Mouse (Mus musculus): ENCODE results near the gene Copz2. TPM values are rescaled to one million over a fixed set of nuclear protein-coding genes. Genes with fewer than 3 reads are reported as not detected.

Copz2 gene
- polyA plus RNA-seq, 1 experiment from 2014 or later, result 140 TPM

DNA sequence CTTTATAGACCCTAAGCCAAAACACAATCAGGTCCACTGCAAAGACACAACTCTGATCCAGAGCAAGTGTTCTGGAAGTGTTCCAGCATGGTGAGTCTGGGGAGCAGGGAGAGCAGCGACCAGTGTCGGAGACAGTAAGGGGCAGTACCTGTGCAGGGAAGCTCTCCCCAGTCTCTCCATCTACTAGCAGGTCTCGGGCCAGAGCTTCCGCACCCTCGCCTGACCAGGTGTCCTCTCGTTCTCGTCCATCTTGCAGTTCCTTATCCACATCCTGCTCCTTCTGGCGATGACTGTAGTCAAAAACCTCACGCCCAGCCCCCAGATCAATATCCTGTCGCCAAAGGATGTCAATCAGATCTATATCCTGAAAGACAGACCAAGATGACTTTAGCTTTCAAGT, 27.7 kb upstream of the Copz2 start:
- peaks cover 42% of the 10 kb centered on the region for H3K4me1 ChIP-seq
- H3K36me3 ChIP-seq, result peaks cover 68% of the 10 kb centered on the region
- H3K27ac ChIP-seq, result no peak overlapping the region
- no peaks in the 10 kb centered on the region for H3K27me3 ChIP-seq
- no peak overlapping the region for H3K9ac ChIP-seq
- no peak for ATAC-seq (ENCODE audit: low FRiP score, low read depth)
- no peak overlapping the region for H3K4me2 ChIP-seq (replicated peaks)
- WGBS, result 96% methylated on average over 10 of the region's 10 CpGs
- H3K9me3 ChIP-seq, result no peaks in the 10 kb centered on the region
- H3K4me3 ChIP-seq, result no peak overlapping the region

DNA sequence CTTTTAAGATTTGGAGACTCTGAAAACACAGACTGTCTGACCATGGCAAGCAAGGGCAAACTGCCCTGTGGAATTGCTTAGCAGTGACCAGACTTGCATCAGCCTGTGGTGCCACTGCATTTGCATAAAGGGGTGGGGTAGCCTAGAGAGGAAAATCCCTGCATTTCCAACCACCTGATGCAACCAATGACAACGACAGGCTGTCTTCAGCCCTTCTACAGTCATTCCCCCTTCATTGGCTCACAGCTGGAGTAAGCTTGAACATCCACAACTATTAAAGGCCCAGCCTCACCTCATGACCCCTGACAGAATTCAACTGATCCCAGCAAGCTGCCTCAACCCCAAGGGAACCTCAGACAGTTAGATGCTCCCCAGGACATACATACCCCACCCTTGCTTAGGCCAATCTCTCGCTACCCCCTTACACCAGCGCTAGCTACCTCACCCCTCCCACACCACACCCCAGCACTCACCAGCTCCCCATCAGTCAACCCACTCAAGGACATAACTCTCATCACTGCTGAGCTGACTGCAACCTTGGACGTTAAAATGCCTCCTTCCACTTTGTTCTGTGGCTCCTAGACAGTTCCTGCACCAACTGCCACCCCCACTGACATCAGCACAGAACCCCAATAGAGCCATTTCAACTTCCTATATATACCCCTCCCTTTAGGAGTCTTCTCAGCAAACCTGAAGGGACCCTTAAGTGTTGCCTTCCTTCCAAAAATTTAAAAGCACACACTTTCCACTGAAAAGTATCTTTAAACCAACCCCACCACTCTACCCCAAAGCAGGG, 26.8 kb upstream of the Copz2 start:
- Histone ChIP-seq H3K4me2 (replicated peaks) (peak overlapping the region; percentile 99), H3K27ac (peak overlapping the region; percentile 69; the same call in 1 of the 2 replicates), H3K4me1 (peaks cover 51% of the 10 kb centered on the region), H3K9me3 (no peaks in the 10 kb centered on the region), H3K4me3 (peak overlapping the region; percentile 57), H3K36me3 (peaks cover 68% of the 10 kb centered on the region), H3K27me3 (no peaks in the 10 kb centered on the region), H3K9ac (peak overlapping the region; percentile 73; the same call in 1 of the 2 replicates)
- no peak for ATAC-seq (ENCODE audit: low FRiP score, low read depth)
- 44% methylated on average over 4 of the region's 4 CpGs for WGBS

DNA sequence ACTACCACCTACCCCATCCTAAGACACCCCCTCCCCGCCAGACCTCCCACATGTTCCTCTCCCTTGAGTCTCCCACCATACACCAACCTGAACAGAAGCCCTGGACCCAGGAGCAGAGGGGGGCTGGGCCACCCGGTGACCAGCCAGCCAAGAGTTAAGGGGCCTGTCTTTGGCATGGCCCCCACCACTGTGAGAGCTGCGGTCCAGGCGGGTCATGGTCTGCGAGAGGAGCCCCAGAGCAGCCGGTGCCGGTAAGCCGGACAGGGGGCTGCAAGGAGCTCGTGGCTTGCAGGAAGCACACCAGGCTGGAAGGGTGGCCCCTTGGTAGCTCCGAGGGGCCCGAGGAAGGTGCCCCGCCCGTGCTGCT, 26.2 kb upstream of the Copz2 start:
- WGBS, result 6% methylated on average over 11 of the region's 13 CpGs
- H3K9me3 ChIP-seq, result no peaks in the 10 kb centered on the region
- H3K4me1 ChIP-seq, result peaks cover 56% of the 10 kb centered on the region
- H3K4me2 ChIP-seq (replicated peaks), result peak overlapping the region; percentile 99
- H3K36me3 ChIP-seq, result peaks cover 62% of the 10 kb centered on the region
- peak overlapping the region; percentile 73 for H3K9ac ChIP-seq
- peak; percentile 40 for ATAC-seq (ENCODE audit: low FRiP score, low read depth)
- H3K4me3 ChIP-seq, result peak overlapping the region; percentile 57
- H3K27me3 ChIP-seq, result no peaks in the 10 kb centered on the region
- H3K27ac ChIP-seq, result peak overlapping the region; percentile 69; the same call in 1 of the 2 replicates

DNA sequence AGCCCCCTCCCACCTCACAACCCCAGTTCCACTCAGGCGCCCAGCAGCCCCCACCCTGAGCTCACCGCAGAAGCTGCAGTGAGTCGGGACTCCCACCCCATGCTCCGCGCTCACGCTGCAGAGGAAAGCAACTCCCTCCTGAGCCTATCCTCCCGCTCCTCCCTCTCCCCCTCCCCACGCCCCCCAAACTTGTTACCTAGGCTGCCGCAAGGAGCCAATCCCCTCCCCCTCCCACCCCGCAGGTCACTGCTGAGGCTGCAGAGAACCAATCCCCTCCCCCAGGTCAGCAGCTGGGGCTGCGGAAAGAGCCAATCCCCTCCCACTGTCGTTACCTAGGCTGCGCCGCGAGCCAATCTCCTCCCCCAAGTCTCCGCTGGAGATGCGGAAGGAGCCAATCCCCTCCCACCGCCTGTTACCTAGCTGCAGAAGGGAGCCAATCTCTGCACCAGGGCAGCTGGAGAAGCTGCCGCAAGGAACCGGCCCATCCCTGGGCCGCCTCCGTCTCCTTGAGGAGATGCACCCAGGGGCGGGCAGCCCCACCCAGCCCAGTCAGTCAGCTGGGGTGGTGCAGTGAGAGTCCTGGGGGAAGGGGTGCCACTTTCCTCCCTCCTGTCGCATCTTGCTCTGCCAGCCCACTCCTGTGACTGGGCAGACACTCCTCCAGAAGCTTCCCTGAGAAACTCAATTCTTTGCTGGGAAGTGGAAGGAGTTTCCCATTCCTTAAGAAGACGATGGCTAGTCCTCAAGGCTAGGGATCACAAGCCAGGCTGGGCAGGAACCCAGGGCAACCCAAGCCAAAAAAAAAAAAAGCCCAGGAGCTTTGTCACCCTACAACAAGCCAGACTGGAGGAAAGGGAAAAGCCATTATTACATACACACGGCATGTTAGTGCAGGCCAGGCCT, 25.5 kb upstream of the Copz2 start:
- Histone ChIP-seq H3K36me3 (peaks cover 55% of the 10 kb centered on the region), H3K9ac (peak overlapping the region; percentile 73), H3K27me3 (no peaks in the 10 kb centered on the region), H3K4me2 (replicated peaks) (peak overlapping the region; percentile 99), H3K4me1 (peaks cover 61% of the 10 kb centered on the region), H3K4me3 (peak overlapping the region; percentile 57), H3K9me3 (no peaks in the 10 kb centered on the region), H3K27ac (peak overlapping the region; percentile 76)
- peak; percentile 93 for ATAC-seq (ENCODE audit: low FRiP score, low read depth)
- under 1% methylated on average over 24 of the region's 26 CpGs for WGBS

DNA sequence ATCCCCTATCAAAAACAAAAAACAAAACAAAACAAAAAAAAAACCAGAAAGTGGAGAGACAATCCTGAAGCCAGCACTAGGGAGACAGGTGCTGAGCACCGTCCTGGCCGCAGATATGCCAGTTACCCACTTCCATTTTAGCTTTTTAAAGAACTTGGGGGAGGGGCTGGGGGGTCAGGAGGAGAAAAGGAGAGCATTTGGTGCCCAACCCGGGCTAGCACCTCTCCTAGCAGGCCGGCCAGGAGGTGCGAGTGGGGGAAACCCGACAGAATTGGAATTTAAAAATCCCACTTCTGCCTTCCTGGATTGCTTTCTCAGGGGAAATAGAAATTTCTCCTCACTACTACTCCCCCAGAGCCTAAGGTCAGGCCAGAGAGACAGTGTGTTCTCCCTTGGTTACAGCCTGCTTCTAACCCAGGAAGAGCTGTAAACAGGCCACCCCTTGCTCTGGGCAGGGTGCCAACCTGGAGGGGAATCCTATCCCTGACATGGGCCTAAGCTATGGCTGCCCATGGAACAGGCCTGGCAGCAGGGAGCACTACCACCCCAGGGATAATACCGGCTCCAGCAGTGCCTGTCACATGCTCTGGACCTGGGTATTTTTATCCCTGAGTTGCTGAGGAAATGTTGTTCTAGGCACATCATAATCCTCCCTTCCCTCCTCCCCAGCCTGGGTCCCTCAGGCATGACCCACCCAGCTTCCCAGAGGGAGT, 24.7 kb upstream of the Copz2 start:
- Histone ChIP-seq H3K9ac (peak overlapping the region; percentile 58), H3K27me3 (no peaks in the 10 kb centered on the region), H3K27ac (peak overlapping the region; percentile 76), H3K4me1 (peaks cover 61% of the 10 kb centered on the region), H3K9me3 (no peaks in the 10 kb centered on the region), H3K4me3 (peak overlapping the region; percentile 57), H3K36me3 (peaks cover 47% of the 10 kb centered on the region), H3K4me2 (replicated peaks) (peak overlapping the region; percentile 99)
- WGBS, result 34% methylated on average over 7 of the region's 7 CpGs
- ATAC-seq (ENCODE audit: low FRiP score, low read depth), result no peak

DNA sequence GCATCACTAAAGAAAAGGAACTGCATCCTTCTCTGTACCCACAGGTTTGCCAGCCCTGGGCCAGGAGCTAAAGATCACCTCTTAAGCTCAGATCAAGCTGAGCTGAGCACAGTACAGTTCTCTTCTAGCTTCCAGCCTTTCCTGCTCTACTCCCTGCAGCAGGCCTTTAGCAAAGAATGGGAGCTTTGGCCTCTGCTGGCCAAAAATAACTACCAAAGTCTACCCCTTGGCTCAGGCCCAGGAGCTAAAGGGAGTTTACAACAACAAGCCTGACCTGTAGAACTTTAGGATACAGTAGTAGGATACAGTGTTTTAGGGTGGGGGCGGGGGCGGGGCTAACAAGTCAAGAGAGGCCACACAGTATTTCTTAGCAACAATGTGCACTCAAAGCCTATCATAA, 23.2 kb upstream of the Copz2 start:
- no peaks in the 10 kb centered on the region for H3K27me3 ChIP-seq
- H3K36me3 ChIP-seq, result peaks cover 32% of the 10 kb centered on the region
- H3K9me3 ChIP-seq, result no peaks in the 10 kb centered on the region
- peak overlapping the region; percentile 43 for H3K9ac ChIP-seq
- H3K4me3 ChIP-seq, result peak overlapping the region; percentile 26
- H3K4me2 ChIP-seq (replicated peaks), result peak overlapping the region; percentile 99
- ATAC-seq (ENCODE audit: low FRiP score, low read depth), result no peak
- peaks cover 66% of the 10 kb centered on the region for H3K4me1 ChIP-seq
- H3K27ac ChIP-seq, result 0 out of 2 replicates have a peak overlapping the region, but pooled peaks have one; percentile 35
- WGBS, result 75% methylated on average over 2 of the region's 2 CpGs

DNA sequence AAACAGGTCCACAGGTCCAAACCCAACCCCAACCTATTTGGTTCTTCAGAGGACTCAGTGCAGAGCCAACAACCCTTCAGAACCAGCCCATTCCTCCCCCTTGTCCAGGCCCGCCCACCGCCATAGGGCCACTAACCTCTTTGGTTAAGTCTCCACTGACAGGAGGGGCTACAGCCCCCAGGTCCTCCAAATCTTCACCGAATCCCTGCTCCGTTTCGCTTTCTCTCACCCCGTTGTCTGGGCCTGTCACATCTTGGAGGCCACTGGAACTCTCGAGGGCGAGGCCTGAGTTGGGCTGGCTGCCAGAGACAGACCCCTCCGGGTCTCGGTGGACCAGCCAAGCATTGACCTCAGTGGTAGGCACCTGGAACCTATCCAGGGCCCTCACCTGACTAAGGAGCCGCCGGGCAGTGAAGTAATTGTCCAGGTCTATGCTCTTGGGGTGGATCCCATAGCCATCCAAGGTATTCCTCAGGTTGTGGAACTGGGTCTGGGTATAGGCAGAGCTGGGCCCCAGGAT, 22.5 kb upstream of the Copz2 start:
- ATAC-seq (ENCODE audit: low FRiP score, low read depth), result no peak
- whole genome bisulfite sequencing, result 89% methylated on average over 12 of the region's 12 CpGs
- peaks cover 66% of the 10 kb centered on the region for H3K4me1 ChIP-seq
- H3K4me3 ChIP-seq, result peak overlapping the region; percentile 26; the same call in 1 of the 2 replicates
- peak overlapping the region; percentile 16; the same call in 1 of the 2 replicates for H3K27ac ChIP-seq
- H3K9ac ChIP-seq, result peak overlapping the region; percentile 43
- H3K27me3 ChIP-seq, result no peaks in the 10 kb centered on the region
- no peaks in the 10 kb centered on the region for H3K9me3 ChIP-seq
- H3K4me2 ChIP-seq (replicated peaks), result peak overlapping the region; percentile 99
- peaks cover 25% of the 10 kb centered on the region for H3K36me3 ChIP-seq

DNA sequence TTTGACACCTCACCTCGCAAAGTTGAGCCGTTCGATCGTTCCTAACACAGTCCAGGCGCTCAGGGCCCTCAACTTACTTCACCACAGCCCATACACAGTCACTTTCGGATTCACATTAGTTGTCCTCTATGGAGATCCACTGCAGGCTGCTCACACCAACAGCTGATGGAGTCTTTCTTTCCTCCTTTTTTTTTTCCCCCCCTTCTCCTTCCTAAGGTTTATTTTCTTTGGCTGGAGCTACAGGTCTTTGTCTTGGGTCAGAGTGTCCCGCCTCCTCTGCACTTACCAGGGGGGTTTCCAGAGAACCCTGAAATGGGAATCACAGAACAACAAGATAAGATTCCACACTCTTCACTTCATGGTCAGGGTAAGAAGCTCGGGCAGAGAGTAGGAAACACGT, 21.8 kb upstream of the Copz2 start:
- H3K9me3 ChIP-seq, result no peaks in the 10 kb centered on the region
- peaks cover 61% of the 10 kb centered on the region for H3K4me1 ChIP-seq
- H3K36me3 ChIP-seq, result peaks cover 18% of the 10 kb centered on the region
- peak overlapping the region; percentile 21 for H3K4me3 ChIP-seq
- WGBS, result 65% methylated on average over 9 of the region's 9 CpGs
- H3K27ac ChIP-seq, result no peak overlapping the region
- no peaks in the 10 kb centered on the region for H3K27me3 ChIP-seq
- H3K9ac ChIP-seq, result peak overlapping the region; percentile 27
- ATAC-seq (ENCODE audit: low FRiP score, low read depth), result no peak
- peak overlapping the region; percentile 99 for H3K4me2 ChIP-seq (replicated peaks)

DNA sequence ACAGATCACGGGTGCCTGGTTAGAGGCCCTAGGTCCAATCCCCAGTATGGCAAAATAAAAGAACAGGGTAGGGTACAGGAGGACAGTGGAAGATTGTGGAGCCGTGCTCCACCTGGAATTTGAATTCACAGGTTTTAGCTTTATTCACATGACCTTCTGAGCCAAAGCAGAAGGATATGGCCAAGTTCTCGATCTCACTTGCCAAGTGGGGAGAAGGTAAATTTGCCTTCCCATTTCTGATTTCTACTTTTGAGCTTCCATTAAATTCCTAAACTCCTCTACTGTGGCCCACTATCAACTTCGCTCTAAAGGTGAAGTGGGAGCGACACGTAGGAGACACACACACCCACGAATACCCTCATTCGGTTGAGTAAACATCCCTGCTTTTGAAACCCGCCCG, 20.8 kb upstream of the Copz2 start:
- Histone ChIP-seq H3K4me1 (peaks cover 52% of the 10 kb centered on the region), H3K27ac (peak overlapping the region; percentile 97)
- WGBS, result 12% methylated on average over 10 of the region's 10 CpGs

DNA sequence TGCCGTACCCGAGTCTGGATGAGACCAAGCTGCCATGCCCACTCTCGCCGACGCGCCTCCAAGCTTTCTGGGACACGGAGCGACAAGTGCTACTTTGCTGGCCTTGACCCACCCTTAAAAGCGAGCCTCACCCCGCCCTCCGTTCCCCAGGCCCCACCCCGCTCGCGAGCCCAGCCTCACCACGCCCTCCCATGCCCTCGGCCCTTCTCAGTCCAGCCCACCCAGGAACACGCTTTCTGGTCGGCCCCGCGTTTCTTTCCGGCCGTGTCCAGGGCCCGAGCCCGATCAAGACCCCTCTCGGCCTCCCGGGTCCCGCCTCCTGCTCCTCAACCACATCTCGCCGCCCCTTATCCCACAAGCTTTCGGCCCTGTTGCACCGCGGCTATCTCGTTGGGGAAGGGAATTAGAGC, 20.3 kb upstream of the Copz2 start:
- Histone ChIP-seq H3K9ac (peak overlapping the region; percentile 87), H3K4me1 (peaks cover 49% of the 10 kb centered on the region), H3K4me2 (replicated peaks) (peak overlapping the region; percentile 87), H3K4me3 (peak overlapping the region; percentile 78), H3K36me3 (peaks cover 18% of the 10 kb centered on the region), H3K9me3 (no peaks in the 10 kb centered on the region), H3K27ac (peak overlapping the region; percentile 97), H3K27me3 (no peaks in the 10 kb centered on the region)
- WGBS, result 0% methylated on average over 33 of the region's 33 CpGs
- ATAC-seq (ENCODE audit: low FRiP score, low read depth), result peak; percentile 60

More for the DNA sequence above, 20.8 kb upstream of the Copz2 start:
- H3K9me3 ChIP-seq, result no peaks in the 10 kb centered on the region
- H3K36me3 ChIP-seq, result peaks cover 18% of the 10 kb centered on the region
- no peaks in the 10 kb centered on the region for H3K27me3 ChIP-seq
- H3K4me3 ChIP-seq, result peak overlapping the region; percentile 78
- peak overlapping the region; percentile 87 for H3K4me2 ChIP-seq (replicated peaks)
- H3K9ac ChIP-seq, result peak overlapping the region; percentile 87
- no peak for ATAC-seq (ENCODE audit: low FRiP score, low read depth)

DNA sequence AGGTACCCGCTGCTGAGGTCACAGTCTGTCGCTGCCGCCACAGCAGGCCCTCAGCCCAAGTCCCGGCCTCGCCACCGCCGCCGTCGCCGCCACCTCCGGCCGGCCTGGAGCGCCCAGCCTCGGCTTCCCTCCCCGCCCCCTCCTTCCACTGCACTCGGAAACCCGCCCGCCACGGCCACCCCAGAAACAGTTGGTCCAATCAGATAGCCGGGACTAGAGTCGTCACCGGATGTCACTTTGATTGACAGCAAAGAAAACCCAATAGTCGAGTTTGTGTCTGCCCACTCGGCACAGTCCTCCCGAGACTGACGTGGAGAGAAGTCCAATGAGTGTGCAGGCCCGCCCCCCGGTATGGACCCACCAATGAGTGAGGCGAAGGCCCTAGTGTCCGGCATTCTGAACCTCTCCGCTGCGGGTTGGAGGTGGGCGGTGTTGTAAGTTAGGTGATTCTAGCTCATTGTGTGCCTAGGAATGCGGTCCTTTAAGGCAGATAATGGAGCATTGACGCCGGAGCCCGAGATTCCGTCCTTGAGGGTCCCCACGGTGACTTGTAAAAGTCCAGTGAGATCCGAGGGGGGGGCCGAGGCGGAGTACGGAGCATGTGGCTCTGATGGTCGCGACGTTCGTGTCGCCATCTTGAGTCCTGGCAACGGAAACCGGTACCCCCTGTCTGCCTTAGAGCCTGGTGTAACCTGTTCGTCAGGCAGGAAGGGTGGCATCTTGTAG, 19.7 kb upstream of the Copz2 start, which contains the start of gene Nfe2l1:
Gene Nfe2l1 (minus strand): TSS at position 156 of the 726 bp plus-strand sequence.
- peak within 1 kb of the TSS; percentile 87 for H3K9ac ChIP-seq
- H3K4me1 ChIP-seq, result peaks cover 43% of the 10 kb centered on the region
- peak; percentile 99 for ATAC-seq (ENCODE audit: low FRiP score, low read depth)
- no peaks in the 10 kb centered on the region for H3K27me3 ChIP-seq
- H3K4me3 ChIP-seq, result peak within 1 kb of the TSS; percentile 78
- H3K27ac ChIP-seq, result peak within 1 kb of the TSS; percentile 97
- WGBS, result under 1% methylated on average over 51 of the region's 51 CpGs
- no peaks in the 10 kb centered on the region for H3K9me3 ChIP-seq
- peak within 1 kb of the TSS; percentile 87 for H3K4me2 ChIP-seq (replicated peaks)
- H3K36me3 ChIP-seq, result peaks cover 18% of the 10 kb centered on the region
